Mouse (Mus musculus) gastrocnemius, adult 8-10 months (tissue): ENCODE measurements around the gene Lrrc66. TPM values are rescaled to one million over a fixed set of nuclear protein-coding genes. Genes with fewer than 3 reads are reported as not detected.
"Not testable (repeated sequence)": the region's sequence is repeated elsewhere in the genome, so short reads cannot be mapped to it uniquely, and the experiment has no call there.

Experiments
- DNase-seq, 2 experiments: peaks; one replicate each; pipeline ENCODE4 v3.0.0; 2022; ENCODE audit warnings: low spot score in 2 of 2
- total RNA-seq, 4 experiments: library from RNA; stranded (reverse); gene quantifications; 2 replicates each; pipeline ENCODE4 v1.2.4; 2022

The Lrrc66 gene
- total RNA-seq, 4 experiments from 2014 or later, result not detected

- no peak for DNase-seq
Measured at GRCm38 (mm10) chr5:73613296-73613695, 19.0 kb downstream of the Lrrc66 start.

GRCm38 (mm10) chr5:73611071-73611470 lies 21.3 kb downstream of the Lrrc66 start:
- no peak for DNase-seq

GRCm38 (mm10) chr5:73604964-73605363 lies 27.4 kb downstream of the Lrrc66 start:
- no peak for DNase-seq

GRCm38 (mm10) chr5:73604542-73604941 lies 27.8 kb downstream of the Lrrc66 start:
- DNase-seq, result no peak

- DNase-seq, result no peak
Measured at GRCm38 (mm10) chr5:73602865-73603264, 29.5 kb downstream of the Lrrc66 start.

- no peak for DNase-seq
Measured at GRCm38 (mm10) chr5:73601361-73601763, 31.0 kb downstream of the Lrrc66 start.

- DNase-seq, result no peak
Measured at GRCm38 (mm10) chr5:73599991-73600390, 32.3 kb downstream of the Lrrc66 start.

GRCm38 (mm10) chr5:73598943-73599695 lies 33.2 kb downstream of the Lrrc66 start:
- DNase-seq, result no peak

- no peak for DNase-seq
Measured at GRCm38 (mm10) chr5:73587119-73587518, 45.2 kb downstream of the Lrrc66 start.

GRCm38 (mm10) chr5:73586597-73586996 lies 45.7 kb downstream of the Lrrc66 start:
- no peak for DNase-seq

GRCm38 (mm10) chr5:73585212-73586115 lies 46.9 kb downstream of the Lrrc66 start:
- no peak for DNase-seq

- not testable (repeated sequence) for DNase-seq
Measured at GRCm38 (mm10) chr5:73584011-73584410, 48.3 kb downstream of the Lrrc66 start.

GRCm38 (mm10) chr5:73578131-73578530 lies 54.2 kb downstream of the Lrrc66 start:
- no peak for DNase-seq

GRCm38 (mm10) chr5:73576708-73577107 lies 55.6 kb downstream of the Lrrc66 start:
- DNase-seq, result no peak

GRCm38 (mm10) chr5:73574616-73575015 lies 57.7 kb downstream of the Lrrc66 start:
- DNase-seq, result peak in 1 of 2 experiments; percentile 41

- DNase-seq, result peak; percentile 52 to 61
Measured at GRCm38 (mm10) chr5:73573789-73574188, 58.5 kb downstream of the Lrrc66 start.

- DNase-seq, result no peak
Measured at GRCm38 (mm10) chr5:73572846-73573245, 59.5 kb downstream of the Lrrc66 start.

- DNase-seq, result no peak
Measured at GRCm38 (mm10) chr5:73571395-73572156, 60.8 kb downstream of the Lrrc66 start.

- no peak for DNase-seq
Measured at GRCm38 (mm10) chr5:73569181-73569580, 63.1 kb downstream of the Lrrc66 start.

GRCm38 (mm10) chr5:73566892-73567291 lies 65.4 kb downstream of the Lrrc66 start:
- DNase-seq, result no peak

GRCm38 (mm10) chr5:73566119-73566518 lies 66.2 kb downstream of the Lrrc66 start:
- no peak for DNase-seq

- DNase-seq, result no peak
Measured at GRCm38 (mm10) chr5:73564038-73564437, 68.3 kb downstream of the Lrrc66 start.
